Mouse (Mus musculus) cerebellum, postnatal 4 days (tissue): ENCODE results near the gene Mon2.
A peak's percentile ranks its signal among the peaks of the same experiment; 100 is the strongest.
"Not testable (repeated sequence)": the region's sequence is repeated elsewhere in the genome, so short reads cannot be mapped to it uniquely, and the experiment has no call there.

Source experiments
- DNase-seq, 2 experiments: peaks; one replicate each; pipeline ENCODE4 v3.0.0; 2022; ENCODE audit warnings: low spot score in 2 of 2, mixed read lengths in 1 of 2

Mon2 gene

DNA sequence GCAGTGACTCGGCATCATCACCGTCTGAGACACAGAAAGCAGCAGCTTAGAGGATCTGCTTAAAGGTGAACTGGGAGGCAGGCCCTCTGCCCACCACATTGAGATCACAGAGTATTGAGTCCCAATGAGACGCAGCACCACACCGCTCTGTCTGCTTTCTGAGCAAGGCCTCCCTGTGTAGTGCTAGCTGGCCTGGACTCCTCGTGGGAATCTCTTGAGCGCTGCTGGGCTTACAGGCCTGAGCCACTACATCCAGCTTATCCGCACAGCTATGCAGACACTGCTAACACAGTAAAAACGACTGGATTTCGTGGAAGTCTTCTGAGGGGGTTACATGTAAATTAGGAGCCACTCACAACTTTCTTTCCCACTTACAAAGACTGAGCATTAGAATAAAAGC lies 84.7 kb downstream of the Mon2 start:
- DNase-seq, result no peak

DNA sequence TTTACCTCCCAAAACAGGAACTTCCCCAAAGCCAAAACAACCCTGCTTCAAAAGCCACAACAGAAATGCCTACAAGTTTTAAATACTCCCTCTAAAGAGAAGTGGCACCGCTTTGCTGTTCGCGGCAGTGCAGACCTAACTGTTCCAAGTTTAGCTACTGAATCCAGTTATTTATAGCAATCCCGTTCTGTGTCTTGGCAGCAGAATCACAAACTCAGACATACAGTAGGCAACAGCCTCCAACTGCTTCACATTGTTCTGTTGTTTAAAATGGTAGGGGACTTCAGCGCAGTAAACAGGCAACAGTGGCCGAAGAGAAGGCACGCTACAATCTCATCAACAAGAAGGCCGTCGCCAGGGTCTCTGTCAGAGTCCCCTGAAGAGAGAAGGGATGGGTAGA lies 85.3 kb downstream of the Mon2 start:
- DNase-seq, result no peak

DNA sequence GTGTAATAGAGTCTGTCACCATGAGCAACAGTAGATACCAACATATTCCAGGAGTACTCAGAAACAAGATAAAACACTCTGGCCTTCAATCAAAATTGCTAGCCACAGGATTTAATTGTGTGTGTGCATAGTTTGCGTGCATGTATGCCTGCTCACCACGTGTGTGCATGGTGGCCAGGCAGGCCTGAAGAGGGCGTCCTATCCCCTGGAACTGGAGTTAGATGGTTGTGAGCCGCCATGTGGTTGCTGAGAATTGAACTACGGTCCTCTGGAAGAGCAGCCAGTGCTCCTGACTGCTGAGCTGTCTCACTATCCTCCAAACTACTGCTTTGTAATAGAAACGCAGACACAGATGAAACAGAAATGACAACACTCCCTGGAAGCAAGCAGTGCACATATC lies 85.7 kb downstream of the Mon2 start:
- no peak for DNase-seq

DNA sequence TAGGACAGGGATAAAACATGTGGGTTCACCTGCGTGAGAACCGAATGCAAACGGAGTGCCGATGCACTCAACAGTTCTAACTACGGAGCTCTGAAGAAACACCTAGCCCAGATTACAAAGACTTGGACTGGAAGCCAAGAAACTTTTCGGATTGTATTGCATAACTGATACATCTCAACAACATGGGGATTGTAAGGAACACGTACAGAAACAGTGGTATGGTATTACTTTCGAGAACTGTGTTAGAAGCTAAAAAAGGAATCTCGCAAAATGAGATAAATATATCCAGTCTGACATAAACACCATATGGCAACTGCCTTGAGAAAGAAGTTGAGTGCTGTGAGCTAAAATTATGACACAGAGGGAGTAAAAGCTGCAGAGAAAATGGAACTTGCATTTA lies 86.4 kb downstream of the Mon2 start:
- no peak for DNase-seq

DNA sequence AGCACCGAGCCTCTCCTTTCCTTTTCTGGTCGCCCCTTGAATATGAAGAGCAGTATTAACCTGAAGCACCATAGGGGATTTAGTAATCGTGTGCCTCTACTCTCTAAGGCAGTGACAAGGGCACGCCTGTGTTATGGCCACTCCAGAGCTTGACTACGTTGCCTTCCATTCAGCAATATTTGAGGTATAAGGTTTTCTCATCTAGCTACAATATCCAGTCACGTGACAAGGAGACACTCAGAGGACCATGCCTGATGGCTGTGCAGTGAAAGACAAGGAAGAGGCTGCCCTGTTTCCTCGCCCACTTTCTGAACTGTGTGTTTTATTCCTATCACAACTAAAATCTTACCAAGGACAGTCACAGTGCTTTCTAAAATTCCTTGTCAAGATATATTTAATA lies 87.9 kb downstream of the Mon2 start:
- DNase-seq, result no peak

DNA sequence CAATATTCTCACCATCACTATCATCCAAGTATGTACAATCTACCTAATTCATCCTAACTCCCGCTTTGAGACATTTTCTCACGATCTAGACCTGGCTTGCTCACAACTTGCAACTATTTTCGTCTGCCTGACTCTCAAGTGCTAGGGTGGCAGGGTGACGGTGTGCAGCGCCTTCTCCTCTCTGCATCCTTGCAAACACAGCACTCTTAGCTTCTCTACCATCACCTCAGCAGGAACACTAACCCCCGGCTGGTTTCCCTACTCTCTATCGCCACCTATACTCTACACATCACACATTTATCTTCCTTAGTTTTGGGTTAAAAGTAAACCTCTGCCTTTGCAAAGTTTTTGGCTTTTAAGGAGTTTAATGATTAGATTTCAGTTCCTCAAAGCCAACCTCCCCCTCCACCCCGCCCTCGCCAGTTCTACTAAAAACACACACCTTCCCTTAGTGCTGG lies 88.6 kb downstream of the Mon2 start:
- DNase-seq, result peak in 1 of 2 experiments; percentile 25

DNA sequence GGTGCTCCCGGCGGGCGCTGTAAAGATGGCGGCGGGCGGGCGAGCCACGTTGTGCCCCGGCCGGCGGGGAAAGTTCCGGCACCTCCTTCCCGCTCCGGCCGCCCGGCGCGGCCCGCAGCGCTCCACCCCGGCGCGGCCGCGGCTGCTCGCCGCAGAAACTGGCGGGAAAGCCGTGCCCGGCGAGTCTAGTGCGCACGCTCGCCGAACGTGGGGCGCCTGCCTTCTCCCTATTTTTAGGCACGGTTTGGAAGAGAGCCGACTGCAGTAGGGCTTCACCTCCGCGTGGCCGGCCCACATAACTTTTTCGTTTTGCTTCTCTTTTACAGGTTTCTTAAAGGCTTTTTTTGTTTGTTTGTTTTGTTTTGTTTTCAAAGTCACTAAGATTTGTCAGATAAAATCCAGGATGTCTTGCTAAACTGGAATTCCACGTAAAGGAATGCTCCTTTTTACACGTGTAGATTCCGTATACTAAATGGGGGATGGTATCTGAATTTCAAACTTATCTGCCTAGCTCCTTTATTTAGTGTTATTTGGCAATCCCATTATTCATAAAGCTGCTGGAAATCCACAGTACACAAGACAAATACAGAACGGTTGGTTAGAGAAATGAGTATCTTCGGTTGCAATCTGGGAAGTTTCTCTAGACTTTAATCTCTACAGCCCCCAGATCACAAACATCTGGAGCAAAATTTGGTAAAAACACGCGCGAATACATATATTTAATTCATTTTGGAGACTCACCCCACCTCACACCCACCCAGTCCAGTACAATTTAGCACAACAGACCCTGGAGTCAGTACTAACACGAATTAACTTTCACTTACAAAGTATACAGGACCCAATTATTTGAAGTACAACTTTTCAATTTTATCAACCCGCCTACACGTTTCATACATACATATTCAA lies 89.7 kb downstream of the Mon2 start:
- peak; percentile 43 to 67 for DNase-seq

DNA sequence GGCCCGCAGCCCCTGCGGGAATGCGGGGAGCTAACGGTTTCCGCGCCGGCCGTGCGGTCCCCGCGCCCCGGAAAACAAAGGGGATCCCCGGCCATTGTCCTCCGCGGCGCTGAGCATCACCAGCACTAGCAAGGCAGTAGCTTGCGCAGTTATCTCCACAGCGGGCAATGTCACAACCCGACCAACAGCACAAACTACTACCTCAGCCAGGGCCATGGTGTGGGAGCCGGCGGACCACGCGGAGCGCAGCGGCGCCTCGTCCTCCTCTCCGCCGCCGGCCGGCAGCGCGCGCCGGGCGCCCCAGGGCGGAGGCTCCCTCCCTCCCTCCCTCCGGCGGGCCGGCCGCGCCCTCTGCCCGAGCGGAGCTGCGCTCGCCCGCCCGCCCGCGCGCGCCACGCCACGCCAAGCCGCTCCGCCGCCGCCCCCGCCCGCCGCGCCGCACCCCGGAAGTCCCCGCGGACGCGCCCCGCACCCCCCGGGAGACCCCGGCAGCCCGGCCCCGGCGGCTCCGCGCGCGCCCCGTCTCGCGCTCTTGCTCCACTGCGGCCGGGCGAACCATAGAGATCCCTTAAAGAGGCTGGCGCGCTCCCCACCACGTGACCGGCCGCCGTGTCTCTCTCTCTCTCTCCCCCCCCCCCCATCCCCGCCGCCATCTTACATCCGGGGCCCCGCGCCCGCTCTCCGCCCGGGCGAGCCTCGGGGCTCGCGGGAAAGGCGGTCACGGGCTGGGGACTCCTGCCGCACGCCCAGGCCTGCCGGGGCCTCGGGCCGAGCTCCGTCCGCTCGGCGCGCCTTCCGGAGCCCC lies 90.6 kb downstream of the Mon2 start:
- peak; percentile 50 to 78 for DNase-seq

DNA sequence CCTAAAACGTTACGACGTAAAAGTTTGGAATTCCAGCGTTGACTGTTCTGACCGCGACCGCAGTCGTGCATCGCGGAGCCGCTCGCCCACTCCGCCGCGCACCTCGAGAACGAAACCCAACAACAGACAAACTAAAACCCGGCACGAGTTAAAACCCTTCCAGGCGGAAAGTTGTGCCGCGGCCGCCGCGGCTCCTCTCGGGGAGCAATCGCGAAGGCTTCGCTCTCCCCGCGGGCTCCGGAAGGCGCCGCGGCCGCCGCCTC lies 91.1 kb downstream of the Mon2 start:
- peak in 1 of 2 experiments; percentile 54 for DNase-seq

DNA sequence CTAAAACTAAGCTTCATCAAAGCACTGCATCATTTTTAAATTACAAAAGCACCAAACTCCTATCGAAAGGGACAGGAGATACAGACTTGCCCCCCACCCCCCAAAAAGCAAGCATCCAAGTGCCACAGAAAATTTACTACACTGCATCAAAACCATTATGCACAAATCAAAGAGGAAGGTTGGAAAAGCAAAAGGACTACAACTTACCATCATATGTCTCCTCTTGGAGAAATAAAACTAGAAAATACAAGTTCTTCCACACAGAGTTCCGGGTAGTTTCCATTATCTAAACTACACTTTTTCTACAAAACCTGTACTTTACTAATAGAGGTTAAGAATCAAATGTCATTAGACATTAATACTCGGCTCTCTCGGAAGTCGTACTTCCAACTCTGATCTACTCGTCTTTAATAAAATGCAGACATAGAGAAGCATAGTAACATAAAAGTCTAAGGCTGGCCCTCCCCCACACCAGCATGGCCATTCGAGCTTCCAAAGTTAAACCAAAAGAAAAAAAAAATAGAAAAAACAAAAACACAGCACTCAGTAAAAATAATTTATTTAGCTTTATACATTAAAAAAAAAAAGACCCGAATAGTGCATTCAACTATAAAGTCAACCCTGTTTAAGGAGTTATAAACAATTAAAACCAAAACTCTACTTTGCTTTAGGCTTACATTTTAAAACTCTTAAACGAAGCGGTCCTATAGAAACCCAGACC lies 91.6 kb downstream of the Mon2 start:
- DNase-seq, result no peak

DNA sequence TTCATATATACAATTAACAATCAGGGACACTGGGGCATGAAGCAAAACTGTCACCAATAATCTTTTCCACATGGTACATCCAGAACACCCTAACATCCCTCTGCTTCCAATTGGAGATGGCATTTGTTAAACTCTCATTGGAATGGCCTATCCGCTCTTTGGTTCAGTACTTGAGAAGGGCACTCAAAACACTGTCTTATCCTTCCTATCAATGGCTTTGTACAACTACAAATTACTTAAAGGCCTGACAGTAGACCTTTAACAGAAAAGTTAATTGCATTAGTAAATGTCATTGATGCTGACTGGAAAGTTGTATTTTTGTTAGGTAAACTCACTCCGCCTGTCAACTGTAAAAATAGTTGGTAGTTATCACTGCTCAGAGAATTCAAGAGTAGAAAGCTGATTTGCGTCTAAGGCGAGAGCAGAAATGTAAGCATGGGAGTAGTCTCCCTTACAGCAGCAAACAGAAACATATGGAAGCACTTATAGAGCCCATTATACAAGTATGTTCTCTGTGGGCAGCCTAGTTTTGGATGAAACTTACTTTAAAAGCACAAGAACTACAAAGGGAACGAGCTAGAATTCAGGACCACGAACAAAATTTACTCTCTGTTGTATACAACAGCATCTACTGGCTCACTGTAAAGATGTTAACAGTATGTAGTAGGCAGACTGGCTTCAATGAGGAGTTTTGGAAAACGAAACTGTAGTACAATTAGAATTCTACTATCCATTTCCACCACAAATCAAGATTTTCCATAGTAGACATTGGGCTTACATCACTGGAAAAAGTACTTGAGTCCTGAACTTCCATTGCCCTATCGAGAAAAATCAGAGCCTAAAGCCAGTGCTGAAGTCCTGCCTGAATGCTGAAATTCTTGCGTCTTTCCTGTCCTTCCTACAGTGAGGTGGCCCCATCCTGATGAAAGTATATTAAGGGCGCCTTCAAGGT lies 92.5 kb downstream of the Mon2 start:
- no peak for DNase-seq

DNA sequence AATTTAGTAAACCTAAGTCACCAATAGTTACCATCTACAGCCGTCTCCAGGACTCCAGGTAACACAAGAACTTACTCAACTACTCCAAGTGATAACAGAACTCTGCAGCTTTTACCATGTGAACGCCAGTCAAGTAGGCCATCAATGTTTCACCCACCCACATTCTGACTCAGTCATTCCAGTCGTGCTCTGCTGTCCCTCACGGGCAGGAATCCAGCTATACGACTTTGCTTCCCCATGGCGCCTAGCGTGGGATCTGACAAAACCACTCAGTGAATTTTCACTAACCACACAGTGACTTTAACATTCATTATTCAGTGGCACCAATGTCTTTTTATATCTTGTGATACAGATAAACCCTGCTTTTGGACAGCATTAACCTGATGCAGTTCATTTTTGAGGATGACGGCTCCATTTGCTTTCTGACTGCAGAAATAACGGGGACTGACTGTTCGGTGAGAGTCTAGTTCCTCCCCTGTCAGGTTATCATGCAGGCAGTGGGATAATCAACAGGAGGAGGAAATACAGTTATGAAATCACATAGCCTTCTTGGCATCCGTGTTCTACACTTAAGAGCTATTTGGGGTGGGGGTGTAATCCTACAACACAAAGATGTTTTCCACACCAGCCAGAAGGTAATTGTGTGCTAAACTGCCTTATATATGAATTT lies 93.3 kb downstream of the Mon2 start:
- no peak for DNase-seq

DNA sequence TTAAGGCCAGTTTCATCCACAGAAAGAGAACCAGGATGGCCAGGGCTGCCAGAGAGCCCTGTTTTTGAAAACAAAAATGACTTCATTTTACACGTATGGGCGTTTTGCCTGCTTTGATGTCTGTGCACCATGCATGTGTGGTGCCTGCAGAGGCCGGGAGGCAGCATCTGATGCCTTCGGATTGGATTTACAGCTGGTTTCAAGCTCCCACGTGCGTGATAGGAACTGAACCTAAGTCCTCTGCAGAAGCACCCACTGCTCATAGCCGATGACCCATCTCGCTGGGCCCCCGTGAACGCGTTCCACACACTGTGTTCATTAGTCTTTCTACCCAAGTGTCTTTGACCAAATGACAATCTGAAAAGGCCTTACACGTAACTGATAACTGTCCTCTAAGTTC lies 96.2 kb downstream of the Mon2 start:
- no peak for DNase-seq

DNA sequence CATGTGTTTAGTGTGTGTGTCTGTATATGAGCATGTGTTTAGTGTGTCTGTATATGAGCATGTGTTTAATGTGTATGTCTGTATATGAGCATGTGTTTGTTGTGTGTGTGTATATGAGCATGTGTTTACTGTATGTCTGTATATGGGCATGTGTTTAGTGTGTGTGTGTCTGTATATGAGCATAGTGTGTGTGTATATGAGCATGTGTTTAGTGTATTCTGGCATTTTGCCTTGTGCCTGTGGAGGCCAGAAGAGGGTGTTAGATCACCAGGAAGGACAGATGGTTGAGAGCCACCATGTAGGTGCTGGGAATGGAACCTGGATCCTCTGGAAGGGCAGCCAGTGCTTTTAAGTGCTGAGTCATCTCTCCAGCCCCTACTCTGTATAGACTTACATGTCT lies 96.9 kb downstream of the Mon2 start:
- DNase-seq, result no peak

DNA sequence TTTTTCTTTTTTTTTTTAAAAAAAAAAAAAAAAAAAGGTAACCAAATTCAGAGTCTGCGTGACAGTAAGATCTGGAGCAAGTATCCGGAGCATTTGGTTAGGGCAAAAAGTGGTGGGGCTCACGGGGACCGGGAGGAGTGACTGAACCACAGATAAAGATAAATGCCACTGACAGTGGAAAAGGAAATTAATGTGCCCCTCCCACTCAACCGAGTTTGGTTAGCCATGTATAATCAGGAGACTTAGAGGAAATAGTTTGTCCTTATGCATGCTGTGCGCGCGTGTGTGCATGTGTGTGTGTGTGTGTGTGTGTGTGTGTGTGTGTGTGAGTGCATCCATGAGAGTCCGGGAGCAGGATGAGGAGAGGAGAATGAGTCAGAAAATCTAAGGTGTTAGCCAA lies 100.3 kb downstream of the Mon2 start:
- no peak for DNase-seq

DNA sequence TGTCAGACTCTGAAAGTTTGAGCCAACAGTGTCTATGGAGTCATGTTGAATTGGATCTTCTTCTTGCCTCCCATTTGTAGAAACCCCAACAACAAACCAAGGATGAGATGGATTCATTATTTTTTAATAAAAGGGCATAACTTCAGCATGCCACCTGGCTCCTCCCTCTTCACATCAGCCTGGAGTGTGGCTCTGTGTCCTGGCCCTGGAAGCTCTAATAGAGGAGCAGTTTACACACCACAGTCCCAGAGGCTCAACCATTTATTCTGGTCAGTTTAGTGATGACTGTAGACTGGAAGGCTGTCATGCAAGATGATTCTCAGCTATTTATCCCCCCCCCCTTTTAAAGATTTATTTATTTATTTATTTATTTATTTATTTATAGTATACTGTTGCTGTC lies 103.1 kb downstream of the Mon2 start:
- DNase-seq, result no peak

DNA sequence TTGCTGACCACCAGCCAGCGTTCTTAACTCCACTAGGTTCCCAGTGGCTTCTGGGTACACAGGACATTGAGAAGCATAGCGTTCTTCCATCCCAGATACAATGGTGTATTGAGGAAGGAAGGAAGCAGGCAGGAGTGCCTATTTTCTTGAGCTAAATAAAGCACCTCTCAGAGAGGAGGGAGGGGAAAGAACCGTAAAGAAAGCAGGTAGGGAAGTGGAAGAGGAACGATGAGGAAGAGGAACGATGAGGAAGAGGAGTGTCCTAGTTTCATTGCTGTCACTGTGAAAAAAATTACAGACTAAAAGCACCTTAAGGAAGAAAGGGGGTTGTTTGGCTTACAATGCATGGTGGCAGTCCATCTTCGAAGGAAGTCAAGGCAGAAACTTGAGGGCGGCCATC lies 106.1 kb downstream of the Mon2 start:
- no peak for DNase-seq

DNA sequence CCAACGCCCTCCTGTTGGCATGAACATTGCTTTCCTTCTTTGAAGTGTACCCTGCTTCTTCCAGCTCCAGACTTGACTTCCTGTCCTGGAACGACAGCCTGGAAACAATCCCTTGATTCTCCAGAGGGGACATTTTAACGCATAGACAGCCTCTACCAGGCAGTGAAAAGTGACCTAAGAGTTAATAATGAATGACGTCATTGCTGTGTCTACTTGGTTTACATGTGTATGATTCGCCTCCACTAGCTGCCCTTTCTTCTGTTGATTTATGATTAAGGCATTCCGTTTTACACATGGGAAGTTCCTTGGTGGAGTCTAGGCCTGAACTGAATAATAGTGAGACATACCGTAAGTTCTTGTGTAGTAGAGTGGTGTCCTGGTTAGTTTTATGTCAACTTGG lies 109.9 kb downstream of the Mon2 start:
- DNase-seq, result no peak

DNA sequence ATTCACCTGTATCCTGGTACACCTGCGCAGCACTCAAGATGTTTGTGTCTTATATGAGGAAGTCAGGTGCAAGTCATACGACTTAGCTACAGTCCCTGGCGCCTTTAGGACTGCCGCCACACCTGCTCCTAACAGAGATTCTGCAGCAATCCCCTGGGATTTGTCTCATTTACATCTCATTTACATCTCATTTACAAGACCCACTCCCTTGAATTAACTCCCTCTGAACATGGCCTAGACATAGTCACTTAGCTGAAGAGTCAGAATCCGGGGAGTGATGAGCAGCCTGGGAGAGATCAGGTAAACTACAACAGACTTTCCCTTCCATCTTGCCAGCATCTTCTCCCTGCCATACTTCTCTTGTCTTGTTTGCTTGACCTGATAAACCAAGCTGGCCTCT lies 110.7 kb downstream of the Mon2 start:
- DNase-seq, result not testable (repeated sequence)

DNA sequence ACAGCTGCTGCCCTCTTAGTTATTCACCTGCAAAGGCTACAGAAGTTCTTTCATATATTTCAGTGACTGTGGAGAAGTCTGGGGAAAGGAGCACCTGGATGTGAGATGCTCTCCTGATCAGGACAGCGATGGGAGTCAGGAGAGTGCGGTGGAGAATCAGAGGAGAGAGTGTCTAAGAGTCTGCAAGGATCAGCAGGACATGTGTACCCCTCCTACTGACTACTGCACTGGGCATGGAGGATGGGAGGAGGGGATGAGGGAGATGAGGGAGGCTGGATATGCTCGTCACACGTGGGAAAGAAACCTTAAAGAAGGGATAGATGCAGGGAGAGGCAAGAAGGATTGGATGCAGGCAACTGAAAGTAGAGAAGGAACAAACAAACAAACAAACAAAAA lies 112.1 kb downstream of the Mon2 start:
- no peak for DNase-seq
